Mouse (Mus musculus) hindbrain, embryonic 10.5 days (tissue): ENCODE data around the gene Cenph. TPM values are rescaled to one million over a fixed set of nuclear protein-coding genes. Genes with fewer than 3 reads are reported as not detected.

Experiments
- polyA plus RNA-seq: library from polyadenylated mRNA; unstranded; fragments of >200 nt; fragmentation: Nextera tagmentation; extraction: Ambion mirVana; gene quantifications from 2 replicates; pipeline ENCODE4 v1.2.1, GENCODE M21; 2016

Cenph gene
- polyA plus RNA-seq, 1 experiment from 2014 or later = 51.5 TPM

Other genes with a start within 250 kb of the Cenph start
- gene Ocln, start 223.2 kb downstream of the Cenph start, polyA plus RNA-seq = 4.4 TPM in 2 replicates
- gene Marveld2, start 158.9 kb downstream of the Cenph start, polyA plus RNA-seq = 2.8 and 4.6 TPM in 2 replicates
- gene Ak6, start 124.9 kb downstream of the Cenph start, polyA plus RNA-seq = 336 and 348 TPM in 2 replicates
- gene Rad17, start 124.8 kb downstream of the Cenph start, polyA plus RNA-seq = 16.7 and 22.2 TPM in 2 replicates
- gene Taf9, start 124.3 kb downstream of the Cenph start, polyA plus RNA-seq = 20.8 and 30.2 TPM in 2 replicates
- 2.2 and 3.0 TPM in 2 replicates for gene Ccdc125, start 106.2 kb downstream of the Cenph start, polyA plus RNA-seq
- gene Cdk7, start 45.0 kb downstream of the Cenph start, polyA plus RNA-seq = 83.0 and 96.7 TPM in 2 replicates
- 146 and 147 TPM in 2 replicates for gene Mrps36, start 31.2 kb downstream of the Cenph start, polyA plus RNA-seq
- gene Ccnb1, start 10.7 kb upstream of the Cenph start, polyA plus RNA-seq = 321 and 434 TPM in 2 replicates
- gene Slc30a5, start 57.5 kb upstream of the Cenph start, polyA plus RNA-seq = 33.0 and 36.4 TPM in 2 replicates